Mouse (Mus musculus) liver, embryonic 16.5 days (tissue): Measurements from ENCODE around the gene Fnip2. TPM values are rescaled to one million over a fixed set of nuclear protein-coding genes. Genes with fewer than 3 reads are reported as not detected.

Experiments
- ATAC-seq: fragments of 200-750 bp; cut with Nextera tagmentation; 2 replicates; pipeline ENCODE4 v1.8.0; 2017; ENCODE audit warnings: low read depth, mild to moderate bottlenecking, moderate number of reproducible peaks, moderate library complexity
- H3K27ac ChIP-seq: fragments of 300-500 bp; sonication (generic); 2 replicates; pipeline ENCODE4 v1.5.1; 2014; ENCODE audit warnings: mild to moderate bottlenecking, low read length
- H3K27me3 ChIP-seq: fragments of 300-500 bp; sonication (generic); 2 replicates; pipeline ENCODE4 v1.6.1; 2014; ENCODE audit warnings: low read depth, low read length, mixed read lengths; ENCODE audit not compliant: control insufficient read depth, insufficient read depth
- H3K36me3 ChIP-seq: fragments of 300-500 bp; sonication (generic); 2 replicates; pipeline ENCODE4 v1.6.1; 2014; ENCODE audit warnings: mild to moderate bottlenecking; ENCODE audit not compliant: control insufficient read depth, insufficient read depth
- H3K4me1 ChIP-seq: fragments of 300-500 bp; sonication (generic); 2 replicates; pipeline ENCODE4 v1.6.1; 2014; ENCODE audit warnings: low read depth, low read length, mixed read lengths; ENCODE audit not compliant: control insufficient read depth
- H3K4me2 ChIP-seq: fragments of 300-500 bp; sonication (generic); 2 replicates; pipeline ENCODE4 v1.6.1; 2014; ENCODE audit warnings: low read depth, low read length, mixed read lengths
- H3K4me3 ChIP-seq: fragments of 300-500 bp; sonication (generic); 2 replicates; pipeline ENCODE4 v1.5.1; 2014; ENCODE audit warnings: low read depth, mild to moderate bottlenecking, low read length
- H3K9ac ChIP-seq: fragments of 300-500 bp; sonication (generic); 2 replicates; pipeline ENCODE4 v1.6.1; 2014; ENCODE audit warnings: low read depth, low read length
- H3K9me3 ChIP-seq: fragments of 300-500 bp; sonication (generic); replicated peaks from 2 replicates; pipeline ENCODE4 v1.6.1; 2016; ENCODE audit warnings: low read length; ENCODE audit not compliant: control insufficient read depth
- WGBS: fragments of 180-500 bp; shearing (Covaris S2); extraction: QIAGEN DNeasy Blood & Tissue Kit; methylation state at CpG from one replicate; pipeline ENCODE4 v1.1.7; 2014; ENCODE audit not compliant: insufficient replicate concordance; 5-methylcytosine and 5-hydroxymethylcytosine counted together
- polyA plus RNA-seq: library from polyadenylated mRNA; unstranded; fragments of >200 nt; fragmentation: Nextera tagmentation; extraction: Ambion mirVana; gene quantifications from 2 replicates; pipeline ENCODE4 v1.2.1, GENCODE M21; 2015

The Fnip2 gene
- polyA plus RNA-seq, 1 experiment from 2014 or later = 3.5 TPM

GRCm38 (mm10) chr3:79411666-79412065 lies 155.9 kb downstream of the Fnip2 start:
- Histone ChIP-seq H3K27me3 (no peaks in the 10 kb centered on the region), H3K4me2 (no peak overlapping the region), H3K27ac (no peak overlapping the region), H3K4me1 (no peaks in the 10 kb centered on the region), H3K9ac (no peak overlapping the region), H3K4me3 (no peak overlapping the region), H3K9me3 (no peaks in the 10 kb centered on the region), H3K36me3 (no peaks in the 10 kb centered on the region)
- no peak for ATAC-seq
- 42% methylated on average over 2 of the region's 2 CpGs for WGBS

GRCm38 (mm10) chr3:79410629-79410995 lies 157.0 kb downstream of the Fnip2 start:
- Histone ChIP-seq H3K9ac (no peak overlapping the region), H3K4me2 (no peak overlapping the region), H3K27me3 (no peaks in the 10 kb centered on the region), H3K36me3 (no peaks in the 10 kb centered on the region), H3K4me3 (no peak overlapping the region), H3K9me3 (no peaks in the 10 kb centered on the region), H3K4me1 (no peaks in the 10 kb centered on the region), H3K27ac (no peak overlapping the region)
- ATAC-seq = no peak
- WGBS = 30% methylated on average over 5 of the region's 5 CpGs

- Histone ChIP-seq H3K27me3 (no peaks in the 10 kb centered on the region), H3K27ac (no peak overlapping the region), H3K9ac (no peak overlapping the region), H3K4me1 (no peaks in the 10 kb centered on the region), H3K9me3 (no peaks in the 10 kb centered on the region), H3K4me2 (no peak overlapping the region), H3K4me3 (no peak overlapping the region), H3K36me3 (no peaks in the 10 kb centered on the region)
- 43% methylated on average over 10 of the region's 10 CpGs for whole genome bisulfite sequencing
- no peak for ATAC-seq
Observed at GRCm38 (mm10) chr3:79409927-79410628, 157.5 kb downstream of the Fnip2 start.

- Histone ChIP-seq H3K9ac (no peak overlapping the region), H3K9me3 (no peaks in the 10 kb centered on the region), H3K4me1 (no peaks in the 10 kb centered on the region), H3K36me3 (no peaks in the 10 kb centered on the region), H3K27me3 (no peaks in the 10 kb centered on the region), H3K27ac (no peak overlapping the region), H3K4me3 (no peak overlapping the region), H3K4me2 (no peak overlapping the region)
- no peak for ATAC-seq
- WGBS = 57% methylated on average over 4 of the region's 4 CpGs
Observed at GRCm38 (mm10) chr3:79408546-79408945, 159.1 kb downstream of the Fnip2 start.

Other genes with a start within 250 kb of the Fnip2 start
- gene Gm17359, start 231.1 kb downstream of the Fnip2 start, polyA plus RNA-seq = 0.05 TPM in 1 of 2 replicates, not detected in the other
- 67.7 and 82.3 TPM in 2 replicates for gene Ppid, start 23.5 kb upstream of the Fnip2 start, polyA plus RNA-seq
- 13.1 and 17.5 TPM in 2 replicates for gene 4930579G24Rik, start 61.3 kb upstream of the Fnip2 start, polyA plus RNA-seq
- gene Etfdh, start 61.7 kb upstream of the Fnip2 start, polyA plus RNA-seq = 55.0 and 56.8 TPM in 2 replicates
- gene Rxfp1, start 170.1 kb upstream of the Fnip2 start, polyA plus RNA-seq = not detected in 2 replicates